Mouse (Mus musculus) stomach, embryonic 15.5 days (tissue): ENCODE data around the gene Hps5. TPM values are rescaled to one million over a fixed set of nuclear protein-coding genes. Genes with fewer than 3 reads are reported as not detected.
"Not testable (repeated sequence)": the region's sequence is repeated elsewhere in the genome, so short reads cannot be mapped to it uniquely, and the experiment has no call there.

Experiments
- ATAC-seq: fragments of 200-750 bp; cut with Nextera tagmentation; 2 replicates; pipeline ENCODE4 v1.8.0; 2017; ENCODE audit warnings: low read depth, moderate number of reproducible peaks, moderate TSS enrichment; ENCODE audit not compliant: insufficient read depth, low FRiP score
- H3K27ac ChIP-seq: fragments of 300-500 bp; sonication (generic); 2 replicates; pipeline ENCODE4 v1.5.1; 2015; ENCODE audit warnings: mild to moderate bottlenecking, inconsistent platforms
- H3K27me3 ChIP-seq: fragments of 300-500 bp; sonication (generic); replicated peaks from 2 replicates; pipeline ENCODE4 v1.6.1; 2015; ENCODE audit warnings: inconsistent platforms
- H3K36me3 ChIP-seq: fragments of 300-500 bp; sonication (generic); 2 replicates; pipeline ENCODE4 v1.6.1; 2015; ENCODE audit warnings: inconsistent platforms
- H3K4me1 ChIP-seq: fragments of 300-500 bp; sonication (generic); 2 replicates; pipeline ENCODE4 v1.6.1; 2015; ENCODE audit warnings: inconsistent platforms
- H3K4me2 ChIP-seq: fragments of 300-500 bp; sonication (generic); 2 replicates; pipeline ENCODE4 v1.6.1; 2015; ENCODE audit warnings: mild to moderate bottlenecking, inconsistent platforms
- H3K4me3 ChIP-seq: fragments of 300-500 bp; sonication (generic); replicated peaks from 2 replicates; pipeline ENCODE4 v1.5.1; 2015; ENCODE audit warnings: inconsistent platforms
- H3K9ac ChIP-seq: fragments of 300-500 bp; sonication (generic); 2 replicates; pipeline ENCODE4 v1.6.1; 2015; ENCODE audit warnings: inconsistent platforms
- H3K9me3 ChIP-seq: fragments of 300-500 bp; sonication (generic); 2 replicates; pipeline ENCODE4 v1.6.1; 2016; ENCODE audit warnings: inconsistent platforms
- WGBS: fragments of 180-500 bp; shearing (Covaris S2); methylation state at CpG from one replicate; pipeline ENCODE4 v1.1.7; 2015; 5-methylcytosine and 5-hydroxymethylcytosine counted together
- polyA plus RNA-seq: library from polyadenylated mRNA; unstranded; fragments of >200 nt; fragmentation: Nextera tagmentation; extraction: Ambion mirVana; gene quantifications from 2 replicates; pipeline ENCODE4 v1.2.1, GENCODE M21; 2015

Hps5 gene
- polyA plus RNA-seq, 1 experiment from 2014 or later = 20.2 TPM

GRCm38 (mm10) chr7:46751490-46751889 is 44.4 kb downstream of the Hps5 start, which contains the start of gene Saa2:
Saa2 (plus strand) TSS chr7:46751790.
- H3K27ac ChIP-seq = no peak within 1 kb of the TSS
- no peak within 1 kb of the TSS for H3K4me3 ChIP-seq
- WGBS = 63% methylated on average over 3 of the region's 3 CpGs
- no peaks in the 10 kb centered on the region for H3K9me3 ChIP-seq
- H3K27me3 ChIP-seq = no peaks in the 10 kb centered on the region
- H3K9ac ChIP-seq = no peak within 1 kb of the TSS
- no peak for ATAC-seq
- H3K4me2 ChIP-seq = no peak within 1 kb of the TSS
- H3K36me3 ChIP-seq = no peaks in the 10 kb centered on the region
- H3K4me1 ChIP-seq = no peaks in the 10 kb centered on the region

GRCm38 (mm10) chr7:46748459-46748858 is 47.4 kb downstream of the Hps5 start:
- Histone ChIP-seq H3K4me2 (no peak overlapping the region), H3K27me3 (no peaks in the 10 kb centered on the region), H3K4me3 (no peak overlapping the region), H3K4me1 (no peaks in the 10 kb centered on the region), H3K36me3 (no peaks in the 10 kb centered on the region), H3K9me3 (no peaks in the 10 kb centered on the region), H3K27ac (no peak overlapping the region), H3K9ac (no peak overlapping the region)
- no peak for ATAC-seq
- 69% methylated on average over 3 of the region's 3 CpGs for WGBS

GRCm38 (mm10) chr7:46746381-46746780 is 49.5 kb downstream of the Hps5 start:
- Histone ChIP-seq H3K4me3 (no peak overlapping the region), H3K36me3 (no peaks in the 10 kb centered on the region), H3K4me2 (no peak overlapping the region), H3K27ac (no peak overlapping the region), H3K9ac (no peak overlapping the region), H3K4me1 (no peaks in the 10 kb centered on the region), H3K27me3 (no peaks in the 10 kb centered on the region), H3K9me3 (no peaks in the 10 kb centered on the region)
- WGBS = 69% methylated on average over 7 of the region's 7 CpGs
- no peak for ATAC-seq

GRCm38 (mm10) chr7:46745816-46746215 is 50.0 kb downstream of the Hps5 start:
- H3K9ac ChIP-seq = no peak overlapping the region
- no peaks in the 10 kb centered on the region for H3K9me3 ChIP-seq
- ATAC-seq = no peak
- H3K36me3 ChIP-seq = no peaks in the 10 kb centered on the region
- H3K4me3 ChIP-seq = no peak overlapping the region
- no peaks in the 10 kb centered on the region for H3K27me3 ChIP-seq
- WGBS = 76% methylated on average over 3 of the region's 3 CpGs
- no peak overlapping the region for H3K27ac ChIP-seq
- H3K4me1 ChIP-seq = no peaks in the 10 kb centered on the region
- H3K4me2 ChIP-seq = no peak overlapping the region

GRCm38 (mm10) chr7:46742880-46743279 is 53.0 kb downstream of the Hps5 start, which contains the start of gene Saa1:
Saa1 (minus strand) TSS chr7:46742980.
- not testable (repeated sequence) for H3K36me3 ChIP-seq, H3K4me1 ChIP-seq, H3K9ac ChIP-seq, H3K27me3 ChIP-seq, H3K4me2 ChIP-seq, H3K27ac ChIP-seq, ATAC-seq, H3K9me3 ChIP-seq, H3K4me3 ChIP-seq
- WGBS = 64% methylated on average over 3 of the region's 3 CpGs

GRCm38 (mm10) chr7:46740041-46740440 is 55.8 kb downstream of the Hps5 start:
- H3K36me3 ChIP-seq, H3K27me3 ChIP-seq, H3K4me1 ChIP-seq, H3K27ac ChIP-seq, H3K4me2 ChIP-seq, ATAC-seq, H3K4me3 ChIP-seq, H3K9ac ChIP-seq, H3K9me3 ChIP-seq: not testable (repeated sequence)
- 77% methylated on average over 5 of the region's 5 CpGs for WGBS

- Histone ChIP-seq H3K9ac (no peak overlapping the region), H3K36me3 (no peaks in the 10 kb centered on the region), H3K27ac (no peak overlapping the region), H3K4me2 (no peak overlapping the region), H3K9me3 (no peaks in the 10 kb centered on the region), H3K4me3 (no peak overlapping the region), H3K27me3 (no peaks in the 10 kb centered on the region), H3K4me1 (no peaks in the 10 kb centered on the region)
- ATAC-seq = no peak
- 75% methylated on average over 12 of the region's 12 CpGs for WGBS
These were observed 57.1 kb downstream of the Hps5 start for GRCm38 (mm10) chr7:46738561-46739460.

- Histone ChIP-seq H3K36me3 (no peaks in the 10 kb centered on the region), H3K27me3 (no peaks in the 10 kb centered on the region), H3K9me3 (no peaks in the 10 kb centered on the region), H3K9ac (no peak overlapping the region), H3K4me3 (no peak overlapping the region), H3K4me1 (no peaks in the 10 kb centered on the region), H3K4me2 (no peak overlapping the region), H3K27ac (no peak overlapping the region)
- ATAC-seq = no peak
- WGBS = 63% methylated on average over 2 of the region's 2 CpGs
These were observed 60.9 kb downstream of the Hps5 start for GRCm38 (mm10) chr7:46734983-46735382.

GRCm38 (mm10) chr7:46732458-46732857 is 63.4 kb downstream of the Hps5 start, which contains the start of gene Saa4:
Saa4 (minus strand) TSS chr7:46732603.
- Histone ChIP-seq H3K36me3 (no peaks in the 10 kb centered on the region), H3K4me1 (no peaks in the 10 kb centered on the region), H3K4me3 (no peak within 1 kb of the TSS), H3K4me2 (no peak within 1 kb of the TSS), H3K27me3 (no peaks in the 10 kb centered on the region), H3K27ac (no peak within 1 kb of the TSS), H3K9ac (no peak within 1 kb of the TSS), H3K9me3 (no peaks in the 10 kb centered on the region)
- WGBS = 65% methylated on average over 4 of the region's 4 CpGs
- ATAC-seq = no peak

- 83% methylated on average over 1 of the region's 1 CpGs for WGBS
- no peaks in the 10 kb centered on the region for H3K9me3 ChIP-seq
- no peaks in the 10 kb centered on the region for H3K27me3 ChIP-seq
- no peak overlapping the region for H3K4me3 ChIP-seq
- no peaks in the 10 kb centered on the region for H3K36me3 ChIP-seq
- H3K27ac ChIP-seq = no peak overlapping the region
- H3K4me2 ChIP-seq = no peak overlapping the region
- no peaks in the 10 kb centered on the region for H3K4me1 ChIP-seq
- no peak overlapping the region for H3K9ac ChIP-seq
- ATAC-seq = no peak
These were observed 68.3 kb downstream of the Hps5 start for GRCm38 (mm10) chr7:46727584-46727983.

- no peak for ATAC-seq
- Histone ChIP-seq H3K27me3 (no peaks in the 10 kb centered on the region), H3K9ac (no peak overlapping the region), H3K4me1 (no peaks in the 10 kb centered on the region), H3K27ac (no peak overlapping the region), H3K9me3 (no peaks in the 10 kb centered on the region), H3K36me3 (no peaks in the 10 kb centered on the region), H3K4me3 (no peak overlapping the region), H3K4me2 (no peak overlapping the region)
- WGBS = 75% methylated on average over 5 of the region's 5 CpGs
These were observed 71.5 kb downstream of the Hps5 start for GRCm38 (mm10) chr7:46724396-46724795.

GRCm38 (mm10) chr7:46723849-46724248 is 72.0 kb downstream of the Hps5 start:
- ATAC-seq = no peak
- WGBS = 87% methylated on average over 3 of the region's 3 CpGs
- no peak overlapping the region for H3K27ac ChIP-seq

More at GRCm38 (mm10) chr7:46723849-46724248, 72.0 kb downstream of the Hps5 start:
- no peaks in the 10 kb centered on the region for H3K4me1 ChIP-seq
- H3K36me3 ChIP-seq = no peaks in the 10 kb centered on the region
- no peaks in the 10 kb centered on the region for H3K27me3 ChIP-seq
- H3K4me2 ChIP-seq = no peak overlapping the region
- no peaks in the 10 kb centered on the region for H3K9me3 ChIP-seq
- H3K4me3 ChIP-seq = no peak overlapping the region
- H3K9ac ChIP-seq = no peak overlapping the region
